Mouse (Mus musculus) brain, embryonic 14.5 days (tissue): Measurements from ENCODE around the gene Gdpd5. TPM values are rescaled to one million over a fixed set of nuclear protein-coding genes. Genes with fewer than 3 reads are reported as not detected.

Experiments
- DNase-seq: peaks from one replicate; pipeline ENCODE4 v3.0.0-alpha.2; 2011; ENCODE audit warnings: low read depth
- CTCF ChIP-seq: fragments of 200-500 bp; IDR thresholded peaks from 2 replicates; pipeline ENCODE4 v1.5.1; 2012; ENCODE audit warnings: inconsistent platforms, mild to moderate bottlenecking, moderate library complexity, borderline replicate concordance; ENCODE audit not compliant: insufficient read depth, insufficient read length; ENCODE audit errors: extremely low read depth
- POLR2A ChIP-seq: fragments of 200-500 bp; IDR thresholded peaks from 2 replicates; pipeline ENCODE4 v1.6.1; 2012; ENCODE audit warnings: mild to moderate bottlenecking, inconsistent platforms, borderline replicate concordance; ENCODE audit not compliant: poor library complexity, insufficient read depth, insufficient read length, severe bottlenecking; ENCODE audit errors: extremely low read depth
- polyA plus RNA-seq: library from polyadenylated mRNA; depleted of rRNA; stranded (reverse); fragments of >200 nt; gene quantifications from 2 replicates; pipeline ENCODE4 v1.2.3, GENCODE M21; 2012

Gdpd5 gene
- polyA plus RNA-seq, 1 experiment: 70.2 TPM

DNA sequence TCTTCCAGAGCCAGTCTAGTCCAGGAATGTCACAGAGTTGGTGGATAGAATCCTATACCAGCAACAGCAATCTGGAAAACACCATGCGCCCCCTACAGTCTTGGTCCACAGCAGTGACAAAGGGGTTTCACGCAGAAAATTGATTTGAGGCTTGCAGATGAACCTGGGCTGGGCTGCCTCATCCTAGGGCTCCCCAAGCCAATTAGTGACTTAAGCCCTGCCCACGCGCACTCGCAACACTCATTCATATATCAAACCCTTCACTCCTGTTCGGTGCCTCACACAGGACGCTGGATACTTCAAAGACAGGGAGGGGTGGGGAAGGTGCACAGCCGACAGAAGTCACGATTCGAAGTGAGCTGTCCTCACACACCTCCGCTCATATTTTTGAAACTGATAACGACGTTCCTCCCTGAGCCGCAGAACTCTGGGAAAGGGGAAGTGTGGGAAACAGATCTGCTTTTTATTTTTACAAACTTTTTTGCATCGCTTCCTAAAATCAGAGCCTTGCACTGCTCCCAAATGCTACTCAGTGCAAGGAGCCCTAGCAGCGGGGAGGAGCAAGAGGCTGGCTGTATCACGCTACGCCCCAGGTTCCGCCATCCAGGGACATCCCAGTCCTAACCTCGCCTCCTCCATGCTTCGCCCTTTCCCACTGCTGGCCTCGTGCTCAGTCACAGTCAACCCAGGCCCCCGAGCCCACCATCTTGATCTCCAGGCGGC is 562 bp upstream of the Gdpd5 start:
- peak; percentile 92 for DNase-seq
- TF ChIP-seq POLR2A (no peak; the same call in 1 of the 2 replicates), CTCF (peak; percentile 64; the same call in 1 of the 2 replicates)

DNA sequence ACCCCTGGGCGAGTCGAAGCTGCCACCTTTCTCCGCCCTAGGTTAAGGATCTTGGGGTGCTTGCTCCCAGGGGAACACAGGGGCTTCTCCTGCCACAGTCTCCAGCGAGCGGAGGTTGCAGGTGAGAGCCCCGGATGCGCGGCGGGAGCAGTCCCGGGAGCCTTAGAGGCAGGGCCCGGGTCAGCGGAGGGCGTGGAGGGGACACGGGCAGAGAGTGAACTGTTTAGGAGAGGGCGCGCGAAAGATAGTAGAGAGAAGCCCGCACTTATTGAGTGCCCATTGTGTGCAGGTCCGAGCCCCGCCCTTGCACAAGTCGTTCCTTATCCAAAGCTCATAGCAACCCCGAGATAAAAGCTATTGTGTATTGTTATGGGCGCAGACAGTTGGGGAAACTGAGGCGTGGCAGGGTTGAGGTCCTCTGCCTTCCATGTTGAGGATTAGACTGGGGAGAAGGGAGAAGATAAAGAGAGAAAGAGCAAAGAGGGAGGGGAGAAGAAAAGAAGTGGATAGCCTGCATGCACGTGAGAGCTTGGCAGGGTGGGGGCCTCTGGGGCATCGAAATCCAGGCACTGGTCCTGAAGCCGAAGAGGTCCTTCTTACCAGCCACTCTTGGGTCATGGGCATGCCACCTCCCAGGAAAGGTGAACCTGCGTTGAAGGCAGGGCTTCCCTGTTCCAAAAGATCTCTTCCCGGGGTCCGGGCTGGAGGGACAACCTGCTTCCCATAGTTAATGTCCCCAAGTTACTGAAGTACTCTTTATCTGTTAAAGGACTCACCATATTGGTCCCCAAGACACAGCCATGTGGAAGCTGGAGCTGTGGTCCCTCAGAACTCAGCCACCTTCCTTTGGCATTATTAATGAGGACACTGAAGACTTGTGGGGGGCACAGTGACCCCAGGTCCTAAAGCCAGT is 1.1 kb downstream of the Gdpd5 start:
- TF ChIP-seq POLR2A (no peak), CTCF (no peak)
- DNase-seq: peak; percentile 32

DNA sequence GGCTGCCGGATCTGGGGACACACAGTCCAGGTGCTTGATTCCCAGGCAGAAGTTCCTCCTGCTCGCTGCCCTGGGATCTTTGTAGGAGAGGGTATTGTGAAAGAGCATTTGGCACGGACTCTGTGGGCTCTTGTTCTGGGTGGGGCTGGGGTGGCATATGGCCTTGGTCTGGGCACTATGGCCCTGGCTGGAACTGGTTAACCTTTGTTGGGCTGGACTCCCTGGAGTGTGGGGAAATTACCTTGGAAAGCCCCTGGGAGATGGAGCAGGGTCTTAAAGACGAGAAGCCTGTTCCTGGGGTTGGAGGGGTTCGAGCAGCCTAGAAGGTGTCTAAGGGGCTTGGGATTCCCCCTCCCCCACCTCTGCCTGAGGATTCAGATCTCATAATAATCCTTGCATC is 2.0 kb downstream of the Gdpd5 start:
- no peak for TF ChIP-seq CTCF
- no peak for TF ChIP-seq POLR2A
- DNase-seq: no peak

DNA sequence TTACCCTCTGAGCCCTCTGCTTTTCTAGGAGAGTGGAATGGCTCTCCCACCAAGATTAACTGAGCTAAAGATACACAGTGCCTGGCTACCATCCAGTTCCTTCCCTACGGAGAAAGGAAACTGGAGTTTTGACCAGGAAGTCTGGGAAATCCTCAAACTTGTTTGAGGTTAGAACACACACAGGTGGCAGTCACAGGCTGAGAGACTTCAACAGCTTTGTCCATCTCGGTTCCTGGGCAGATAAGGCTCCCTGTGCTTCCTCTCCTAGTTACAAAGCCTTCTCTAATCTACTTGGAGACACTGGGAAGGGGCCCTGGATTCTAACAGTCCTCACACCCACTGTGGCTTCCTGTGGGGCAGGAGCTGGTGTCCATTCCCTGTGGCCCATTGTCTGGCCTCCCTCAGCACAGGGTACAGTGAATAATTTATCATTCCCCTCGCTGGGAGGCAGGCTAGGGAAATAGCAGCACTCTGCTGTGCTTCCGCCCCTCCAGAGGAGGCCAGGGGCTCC is 2.9 kb downstream of the Gdpd5 start:
- DNase-seq: peak; percentile 44
- TF ChIP-seq POLR2A: no peak
- no peak for TF ChIP-seq CTCF

DNA sequence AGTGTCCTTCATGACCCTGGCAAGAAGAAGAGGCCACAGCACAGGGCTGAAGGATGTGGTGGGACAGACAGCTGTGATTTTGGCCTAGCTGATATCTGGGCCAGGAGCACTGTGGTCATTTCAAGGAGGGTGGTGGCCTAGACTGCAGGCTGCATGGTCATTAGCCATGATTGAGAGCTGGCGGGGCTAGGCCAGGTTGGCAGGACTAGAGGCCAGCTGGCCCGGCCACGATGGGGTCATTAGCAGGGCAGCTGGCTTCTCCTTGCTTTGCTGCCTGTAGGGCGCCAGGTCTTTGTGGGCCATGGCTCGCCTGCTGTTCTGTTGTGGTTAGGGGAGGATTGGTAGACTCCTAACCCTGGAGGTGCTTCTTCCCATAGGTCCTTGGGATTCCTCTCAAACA is 4.8 kb downstream of the Gdpd5 start:
- no peak for DNase-seq

DNA sequence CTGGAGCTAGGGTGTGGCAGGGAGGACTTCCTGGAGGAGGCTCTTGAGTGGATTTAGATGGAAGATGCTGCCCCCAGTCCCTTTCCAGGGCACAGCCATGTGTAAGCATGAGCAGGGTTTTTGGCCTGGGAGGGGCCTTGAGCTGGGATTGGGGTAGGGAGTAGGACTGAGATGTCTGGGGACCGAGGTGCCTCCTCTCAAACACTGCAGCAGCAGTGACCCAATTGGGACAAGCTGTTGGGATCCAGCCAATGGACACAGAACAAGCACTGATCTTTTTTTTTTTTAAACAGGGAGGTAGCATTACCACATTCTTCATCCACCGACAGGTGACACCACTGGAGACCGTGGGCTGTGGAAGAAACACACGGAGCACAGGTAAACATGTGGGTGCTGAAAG is 5.6 kb downstream of the Gdpd5 start:
- DNase-seq: no peak
- TF ChIP-seq POLR2A: no peak
- no peak for TF ChIP-seq CTCF

More for the DNA sequence above, 4.8 kb downstream of the Gdpd5 start:
- TF ChIP-seq CTCF: no peak
- no peak for TF ChIP-seq POLR2A

DNA sequence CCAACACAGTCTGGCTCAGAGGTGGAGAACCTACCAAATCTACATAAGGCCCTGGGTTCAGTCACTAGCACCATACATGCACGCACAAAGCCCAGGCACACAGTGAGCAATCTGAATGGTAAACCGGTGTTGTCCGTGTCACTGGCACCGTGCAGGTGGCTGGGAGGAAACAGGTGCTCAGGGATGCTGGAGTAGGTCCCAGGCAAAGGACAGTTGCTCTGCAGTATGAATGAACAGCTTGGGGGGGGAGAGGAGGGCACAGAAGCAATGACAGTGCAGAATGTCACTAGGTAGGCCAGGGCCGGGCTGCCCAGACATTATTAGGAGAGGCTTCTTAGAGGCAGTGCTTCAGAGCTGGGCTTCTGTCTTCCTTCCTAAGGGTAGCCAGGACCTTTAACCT is 6.1 kb downstream of the Gdpd5 start:
- no peak for DNase-seq
- TF ChIP-seq CTCF: no peak
- no peak for TF ChIP-seq POLR2A

DNA sequence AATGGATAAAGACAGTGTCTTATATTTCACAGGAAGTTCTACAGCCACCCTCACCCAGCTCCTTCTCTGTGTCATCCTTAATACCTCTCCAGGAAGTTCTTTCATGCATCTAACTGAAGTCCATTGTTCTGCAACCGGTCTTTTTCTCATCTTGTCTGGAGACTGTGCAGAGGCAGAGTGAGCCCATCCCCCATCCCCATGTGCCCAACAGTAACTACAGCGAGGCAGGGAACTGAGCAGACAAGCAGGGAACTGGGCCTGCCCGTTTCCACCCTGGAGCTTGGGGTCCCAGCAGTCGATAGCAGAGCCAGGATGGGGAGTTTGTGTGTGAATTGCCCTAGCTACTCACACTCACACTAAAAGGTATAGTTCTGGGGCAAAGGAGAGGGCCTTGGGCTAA is 9.3 kb downstream of the Gdpd5 start:
- no peak for TF ChIP-seq CTCF
- TF ChIP-seq POLR2A: no peak
- peak; percentile 39 for DNase-seq

DNA sequence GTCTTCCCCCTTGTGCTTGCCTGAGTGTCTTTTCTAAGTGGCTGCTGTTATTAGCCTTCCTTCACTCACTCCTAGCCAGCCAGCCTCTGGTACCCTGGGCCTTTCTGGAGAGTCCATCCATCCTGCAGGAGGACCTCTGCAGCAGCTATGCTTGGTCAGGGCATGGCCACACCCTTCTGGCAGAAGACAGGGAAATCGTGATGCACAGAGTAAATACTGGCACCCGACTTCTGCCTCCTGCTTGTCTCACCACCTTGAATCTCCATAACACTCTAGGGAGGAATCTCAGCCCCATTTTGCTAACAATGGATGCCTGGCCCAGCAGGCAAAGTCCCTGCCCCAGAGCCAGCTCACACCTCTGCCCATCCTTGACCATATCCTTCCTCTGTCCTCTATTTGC is 11.5 kb downstream of the Gdpd5 start:
- no peak for DNase-seq
- TF ChIP-seq POLR2A (no peak), CTCF (no peak)

DNA sequence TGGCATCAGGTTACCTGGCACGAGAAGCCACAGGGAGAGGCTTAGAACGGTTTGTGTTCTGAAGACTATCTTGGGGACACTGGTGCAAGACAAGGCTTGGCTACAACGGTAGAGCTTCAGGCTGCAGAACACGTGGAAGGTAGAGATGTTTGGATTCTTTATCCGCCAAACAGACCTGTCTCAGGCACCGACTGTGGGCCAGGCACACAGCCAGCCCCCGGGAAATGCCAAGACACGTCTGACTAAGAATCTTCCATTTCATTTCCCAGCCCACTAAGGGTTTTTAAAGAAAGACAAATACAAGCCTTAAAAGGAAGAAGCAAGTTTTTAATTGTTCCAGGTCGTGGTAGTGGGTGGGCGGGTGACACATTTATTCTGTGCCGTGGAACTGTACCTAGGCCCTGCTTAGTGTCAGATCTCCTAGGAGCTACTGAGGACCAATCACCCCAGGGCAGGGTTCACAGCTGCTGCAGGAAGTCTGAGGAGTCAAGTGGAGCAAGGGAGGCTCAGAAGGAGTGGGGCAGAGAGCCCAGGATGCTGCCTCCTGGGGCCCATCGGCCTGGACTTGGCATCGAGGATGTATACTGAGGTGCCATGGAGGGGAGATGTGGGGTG is 12.6 kb downstream of the Gdpd5 start:
- no peak for TF ChIP-seq CTCF
- no peak for TF ChIP-seq POLR2A
- DNase-seq: peak; percentile 18

DNA sequence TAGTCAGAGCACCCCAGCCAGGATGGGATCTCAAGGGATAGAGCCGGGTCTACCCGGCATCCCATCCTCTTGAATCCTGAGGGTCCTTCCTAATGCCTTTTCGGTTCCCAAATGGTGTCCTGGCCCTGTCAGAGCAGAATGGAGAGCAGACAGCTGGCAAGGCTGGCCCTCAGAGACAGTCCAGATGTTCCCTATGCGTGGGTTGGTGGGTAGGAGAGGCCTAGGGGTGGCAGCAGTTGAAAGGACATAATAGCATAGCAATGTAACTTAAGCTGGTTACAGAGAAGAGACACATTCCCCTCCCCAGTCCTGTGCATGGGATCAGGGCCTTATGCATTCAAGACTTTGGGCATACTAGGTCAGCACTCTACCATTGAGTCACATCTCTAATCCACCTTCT is 14.2 kb downstream of the Gdpd5 start:
- TF ChIP-seq POLR2A (no peak), CTCF (no peak)
- no peak for DNase-seq
